Mouse (Mus musculus): ENCODE results near the gene Thap2. TPM values are rescaled to one million over a fixed set of nuclear protein-coding genes. Genes with fewer than 3 reads are reported as not detected.

Gene Thap2
- polyA plus RNA-seq, 1 experiment from 2014 or later, result 19.0 TPM

DNA sequence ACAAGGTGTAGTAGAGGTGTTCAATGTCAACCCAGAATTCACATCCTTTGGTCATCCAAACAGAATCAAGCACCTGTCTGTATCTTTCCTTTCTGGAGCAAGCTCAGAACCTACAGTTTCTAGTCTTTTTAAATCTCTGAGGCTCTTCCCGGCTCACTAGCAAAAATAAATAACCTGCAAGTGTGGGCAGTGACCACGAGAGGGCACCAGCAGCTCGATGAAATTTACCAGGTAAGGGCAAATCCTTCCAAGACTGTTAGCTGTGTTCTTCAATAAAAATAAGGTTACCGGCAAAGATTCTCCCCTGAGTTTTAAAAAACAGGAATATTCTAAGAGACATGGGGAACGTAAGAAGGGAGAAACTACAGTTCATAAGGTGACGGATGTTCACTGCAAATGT lies 60.9 kb downstream of the Thap2 start:
- Histone ChIP-seq H3K4me3 (ENCODE audit: low read depth, low read length) (no peak overlapping the region), H3K9me3 (ENCODE audit: low read depth, low read length) (no peaks in the 10 kb centered on the region), H3K4me1 (ENCODE audit: insufficient read depth) (no peaks in the 10 kb centered on the region), H3K4me2 (no peak overlapping the region), H3K9ac (no peak overlapping the region), H3K27ac (ENCODE audit: low read depth) (no peak overlapping the region), H3K36me3 (ENCODE audit: insufficient read depth) (no peaks in the 10 kb centered on the region), H3K27me3 (ENCODE audit: insufficient read depth, low read length) (no peaks in the 10 kb centered on the region)
- WGBS, result 11% methylated on average over 6 of the region's 6 CpGs
- ATAC-seq (ENCODE audit: insufficient read depth), result no peak
- TF ChIP-seq CTCF (IDR thresholded peaks at IDR 0.05; ENCODE audit: low read depth), result peak; percentile 75
- peak; percentile 90 for DNase-seq

DNA sequence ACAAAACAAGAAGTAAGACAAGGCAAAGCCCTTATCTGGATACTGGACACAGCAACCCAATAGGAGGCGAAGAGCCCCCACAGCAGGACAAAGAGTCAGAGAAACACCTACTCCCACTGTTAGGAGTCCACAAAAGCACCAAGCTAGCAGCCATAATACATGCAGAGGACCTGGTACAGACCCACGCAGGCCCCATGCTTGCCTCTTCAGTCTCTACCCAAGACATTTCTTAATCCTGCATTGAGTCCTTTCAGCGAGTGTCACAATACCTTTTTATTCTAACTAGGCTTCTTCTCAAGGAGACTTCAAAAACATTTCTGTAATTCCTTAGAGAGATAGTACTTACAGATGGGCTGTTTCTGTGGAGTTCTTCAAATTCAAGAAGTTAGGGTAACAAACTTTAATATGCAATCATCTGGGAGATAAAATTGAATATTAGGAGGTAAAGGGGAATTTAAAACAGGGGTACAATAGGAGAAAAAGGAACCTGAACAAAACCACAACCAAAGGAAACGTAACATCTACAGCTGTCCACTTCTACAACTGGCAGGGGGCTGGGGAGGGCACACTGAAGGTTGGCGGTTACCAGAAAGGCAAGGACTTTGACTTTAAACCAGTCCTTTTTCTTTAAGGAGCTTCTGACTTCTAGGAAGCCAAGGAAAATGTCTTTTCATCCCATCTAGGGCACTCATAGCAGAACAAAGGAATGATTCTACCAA lies 62.8 kb downstream of the Thap2 start:
- TF ChIP-seq CTCF (IDR thresholded peaks at IDR 0.05; ENCODE audit: low read depth), result no peak
- DNase-seq (no peak), ATAC-seq (ENCODE audit: insufficient read depth) (no peak)
- Histone ChIP-seq H3K27me3 (ENCODE audit: insufficient read depth, low read length) (no peaks in the 10 kb centered on the region), H3K9me3 (ENCODE audit: low read depth, low read length) (no peaks in the 10 kb centered on the region), H3K4me1 (ENCODE audit: insufficient read depth) (no peaks in the 10 kb centered on the region), H3K9ac (no peak overlapping the region), H3K27ac (ENCODE audit: low read depth) (no peak overlapping the region), H3K36me3 (ENCODE audit: insufficient read depth) (no peaks in the 10 kb centered on the region), H3K4me2 (no peak overlapping the region), H3K4me3 (ENCODE audit: low read depth, low read length) (no peak overlapping the region)
- WGBS, result 72% methylated on average over 5 of the region's 5 CpGs

Other genes starting within 250 kb of the Thap2 start
- gene Tph2, start 199.4 kb downstream of the Thap2 start, polyA plus RNA-seq (2014; fragmentation: Nextera tagmentation; extraction: Ambion mirVana), result 0.09 TPM in 1 of 2 replicates, not detected in the other
- 71.8 and 74.4 TPM in 2 replicates for gene Tbc1d15, start 133.0 kb downstream of the Thap2 start, polyA plus RNA-seq (2014; fragmentation: Nextera tagmentation; extraction: Ambion mirVana)
- gene Rab21, start 68.8 kb downstream of the Thap2 start, polyA plus RNA-seq (2014; fragmentation: Nextera tagmentation; extraction: Ambion mirVana), result 7.3 and 7.4 TPM in 2 replicates
- 28.5 and 30.1 TPM in 2 replicates for gene Tmem19, start 21.9 kb downstream of the Thap2 start, polyA plus RNA-seq (2014; fragmentation: Nextera tagmentation; extraction: Ambion mirVana)
- gene Zfc3h1, start 516 bp upstream of the Thap2 start, polyA plus RNA-seq (2014; fragmentation: Nextera tagmentation; extraction: Ambion mirVana), result 22.7 and 23.1 TPM in 2 replicates
- not detected in 2 replicates for gene A930009A15Rik, start 185.5 kb upstream of the Thap2 start, polyA plus RNA-seq (2014; fragmentation: Nextera tagmentation; extraction: Ambion mirVana)
- gene Lgr5, start 203.3 kb upstream of the Thap2 start, polyA plus RNA-seq (2014; fragmentation: Nextera tagmentation; extraction: Ambion mirVana), result 2.4 and 3.5 TPM in 2 replicates

Data from lung, embryonic 14.5 days (tissue).